Mouse (Mus musculus): Measurements from ENCODE around the gene Hmmr. TPM values are rescaled to one million over a fixed set of nuclear protein-coding genes. Genes with fewer than 3 reads are reported as not detected.

Gene Hmmr
- polyA plus RNA-seq, 1 experiment, result 2.2 TPM

GRCm38 (mm10) chr11:40753836-40754235 lies 20.6 kb upstream of the Hmmr start:
- TF ChIP-seq FLI1 (IDR thresholded peaks at IDR 0.05; ENCODE audit: low read length), result no peak
- no peak for TF ChIP-seq GATA1 (IDR thresholded peaks at IDR 0.05; ENCODE audit: borderline replicate concordance, low read length)
- Histone ChIP-seq H3K9me3 (no peaks in the 10 kb centered on the region), H3K4me1 (peaks cover 42% of the 10 kb centered on the region), H3K4me3 (replicated peaks) (peak overlapping the region; percentile 98), H3K36me3 (replicated peaks; ENCODE audit: low read length) (peaks cover 56% of the 10 kb centered on the region), H3K27me3 (replicated peaks) (no peaks in the 10 kb centered on the region)

GRCm38 (mm10) chr11:40747716-40748115 lies 14.5 kb upstream of the Hmmr start:
- Histone ChIP-seq H3K9me3 (no peaks in the 10 kb centered on the region), H3K36me3 (replicated peaks; ENCODE audit: low read length) (peaks cover 79% of the 10 kb centered on the region), H3K4me3 (replicated peaks) (no peak overlapping the region), H3K27me3 (replicated peaks) (no peaks in the 10 kb centered on the region), H3K4me1 (peaks cover 16% of the 10 kb centered on the region)
- TF ChIP-seq FLI1 (IDR thresholded peaks at IDR 0.05; ENCODE audit: low read length) (no peak), GATA1 (IDR thresholded peaks at IDR 0.05; ENCODE audit: borderline replicate concordance, low read length) (no peak)

GRCm38 (mm10) chr11:40746361-40746760 lies 13.1 kb upstream of the Hmmr start:
- Histone ChIP-seq H3K4me1 (peaks cover 12% of the 10 kb centered on the region), H3K36me3 (replicated peaks; ENCODE audit: low read length) (peaks cover 73% of the 10 kb centered on the region), H3K27me3 (replicated peaks) (no peaks in the 10 kb centered on the region), H3K4me3 (replicated peaks) (no peak overlapping the region), H3K9me3 (no peaks in the 10 kb centered on the region)
- TF ChIP-seq GATA1 (IDR thresholded peaks at IDR 0.05; ENCODE audit: borderline replicate concordance, low read length), result no peak
- TF ChIP-seq FLI1 (IDR thresholded peaks at IDR 0.05; ENCODE audit: low read length), result no peak

GRCm38 (mm10) chr11:40744348-40744747 lies 11.1 kb upstream of the Hmmr start:
- Histone ChIP-seq H3K9me3 (no peaks in the 10 kb centered on the region), H3K27me3 (replicated peaks) (no peaks in the 10 kb centered on the region), H3K4me3 (replicated peaks) (no peak overlapping the region), H3K36me3 (replicated peaks; ENCODE audit: low read length) (peaks cover 71% of the 10 kb centered on the region), H3K4me1 (peaks cover 12% of the 10 kb centered on the region)
- TF ChIP-seq GATA1 (IDR thresholded peaks at IDR 0.05; ENCODE audit: borderline replicate concordance, low read length), result no peak
- TF ChIP-seq FLI1 (IDR thresholded peaks at IDR 0.05; ENCODE audit: low read length), result no peak

GRCm38 (mm10) chr11:40741605-40742262 lies 8.5 kb upstream of the Hmmr start:
- Histone ChIP-seq H3K4me1 (peaks cover 12% of the 10 kb centered on the region; the same call in 1 of the 2 replicates), H3K36me3 (replicated peaks; ENCODE audit: low read length) (peaks cover 72% of the 10 kb centered on the region), H3K4me3 (replicated peaks) (no peak overlapping the region), H3K9me3 (no peaks in the 10 kb centered on the region), H3K27me3 (replicated peaks) (no peaks in the 10 kb centered on the region)
- TF ChIP-seq GATA1 (IDR thresholded peaks at IDR 0.05; ENCODE audit: borderline replicate concordance, low read length), result no peak
- TF ChIP-seq FLI1 (IDR thresholded peaks at IDR 0.05; ENCODE audit: low read length), result no peak

GRCm38 (mm10) chr11:40737369-40737768 lies 4.1 kb upstream of the Hmmr start:
- TF ChIP-seq FLI1 (IDR thresholded peaks at IDR 0.05; ENCODE audit: low read length) (no peak), GATA1 (IDR thresholded peaks at IDR 0.05; ENCODE audit: borderline replicate concordance, low read length) (no peak)
- no peaks in the 10 kb centered on the region for H3K9me3 ChIP-seq
- no peak overlapping the region for H3K4me3 ChIP-seq (replicated peaks)
- H3K27me3 ChIP-seq (replicated peaks), result no peaks in the 10 kb centered on the region
- peaks cover 62% of the 10 kb centered on the region for H3K36me3 ChIP-seq (replicated peaks; ENCODE audit: low read length)
- H3K4me1 ChIP-seq, result peaks cover 33% of the 10 kb centered on the region

GRCm38 (mm10) chr11:40734251-40734752 lies 1.1 kb upstream of the Hmmr start:
- H3K27me3 ChIP-seq (replicated peaks), result no peaks in the 10 kb centered on the region
- peak overlapping the region; percentile 98 for H3K4me3 ChIP-seq (replicated peaks)
- TF ChIP-seq GATA1 (IDR thresholded peaks at IDR 0.05; ENCODE audit: borderline replicate concordance, low read length) (no peak), FLI1 (IDR thresholded peaks at IDR 0.05; ENCODE audit: low read length) (no peak)
- no peaks in the 10 kb centered on the region for H3K9me3 ChIP-seq
- peaks cover 44% of the 10 kb centered on the region for H3K4me1 ChIP-seq
- peaks cover 36% of the 10 kb centered on the region for H3K36me3 ChIP-seq (replicated peaks; ENCODE audit: low read length)

GRCm38 (mm10) chr11:40732997-40733338 lies 254 bp downstream of the Hmmr start:
- no peaks in the 10 kb centered on the region for H3K27me3 ChIP-seq (replicated peaks)
- H3K9me3 ChIP-seq, result no peaks in the 10 kb centered on the region
- H3K4me3 ChIP-seq (replicated peaks), result peak overlapping the region; percentile 98
- H3K36me3 ChIP-seq (replicated peaks; ENCODE audit: low read length), result peaks cover 32% of the 10 kb centered on the region
- TF ChIP-seq GATA1 (IDR thresholded peaks at IDR 0.05; ENCODE audit: borderline replicate concordance, low read length) (no peak), FLI1 (IDR thresholded peaks at IDR 0.05; ENCODE audit: low read length) (no peak)
- H3K4me1 ChIP-seq, result peaks cover 44% of the 10 kb centered on the region

- Histone ChIP-seq H3K9me3 (no peaks in the 10 kb centered on the region), H3K36me3 (replicated peaks; ENCODE audit: low read length) (peaks cover 95% of the 10 kb centered on the region), H3K4me1 (peaks cover 11% of the 10 kb centered on the region), H3K4me3 (replicated peaks) (no peak overlapping the region), H3K27me3 (replicated peaks) (no peaks in the 10 kb centered on the region)
- TF ChIP-seq FLI1 (IDR thresholded peaks at IDR 0.05; ENCODE audit: low read length) (no peak), GATA1 (IDR thresholded peaks at IDR 0.05; ENCODE audit: borderline replicate concordance, low read length) (no peak)
Measured at GRCm38 (mm10) chr11:40718324-40718723, 14.9 kb downstream of the Hmmr start.

- H3K36me3 ChIP-seq (replicated peaks; ENCODE audit: low read length), result peaks cover 92% of the 10 kb centered on the region
Measured at GRCm38 (mm10) chr11:40715524-40715923, 17.7 kb downstream of the Hmmr start.

More at GRCm38 (mm10) chr11:40715524-40715923, 17.7 kb downstream of the Hmmr start:
- Histone ChIP-seq H3K4me3 (replicated peaks) (no peak overlapping the region), H3K4me1 (peaks cover 11% of the 10 kb centered on the region), H3K9me3 (no peaks in the 10 kb centered on the region), H3K27me3 (replicated peaks) (no peaks in the 10 kb centered on the region)
- no peak for TF ChIP-seq FLI1 (IDR thresholded peaks at IDR 0.05; ENCODE audit: low read length)
- no peak for TF ChIP-seq GATA1 (IDR thresholded peaks at IDR 0.05; ENCODE audit: borderline replicate concordance, low read length)

Measured in megakaryocyte, embryonic 14.5 days (primary cell).